Mouse (Mus musculus) megakaryocyte, embryonic 14.5 days (primary cell): ENCODE data around the gene Sdsl.

Source experiments
- FLI1 ChIP-seq: IDR thresholded peaks from 2 replicates; pipeline ENCODE4 v1.6.1; 2012; ENCODE audit warnings: low read length, inconsistent platforms, mixed read lengths
- GATA1 ChIP-seq: IDR thresholded peaks from 3 replicates; pipeline ENCODE4 v1.6.1; 2012; ENCODE audit warnings: mixed read lengths, low read length, inconsistent platforms, borderline replicate concordance

- TF ChIP-seq GATA1 (no peak), FLI1 (no peak)
Observed at GRCm38 (mm10) chr5:120476296-120476695, 3.7 kb upstream of the Sdsl start, which contains the start of gene Sds.
